In genomic region chr9:61947402-61948346, GRCm38 (mm10) we compare ENCODE assay signal across 7 mouse cellular contexts. TPM values are rescaled to one million over a fixed set of nuclear protein-coding genes. Genes with fewer than 3 reads are reported as not detected.
DNase-seq lines count a peak whose midpoint lies in the region; TF ChIP-seq lines count a peak whose summit lies in the region.

No protein-coding gene starts in this region.

- H3K4me3 ChIP-seq in cortical plate, adult 2 months (ENCODE audit: insufficient read depth, low read length) = peak overlapping the region; percentile 47

- TF ChIP-seq CTCF in cortical plate, adult 2 months (IDR thresholded peaks at IDR 0.05; ENCODE audit: extremely low read depth, insufficient read depth, low read length) = peak; percentile 96

- H3K4me1 ChIP-seq in cortical plate, adult 2 months (ENCODE audit: control insufficient read depth, insufficient read depth, low read length) = no peaks in the 10 kb centered on the region

- DNase-seq in adrenal gland, adult 2 months = peak; percentile 73
- DNase-seq in gastrocnemius, postnatal 10 days = peak; percentile 75
- peak; percentile 94 for DNase-seq in induced T-regulatory cell, adult 2 months (ENCODE audit: low read depth)
- DNase-seq in left cerebral cortex, postnatal 25 days (ENCODE audit: low spot score in 2 of 2) = peak; percentile 71 to 73
- peak; percentile 94 for DNase-seq in mesoderm, embryonic 11.5 days (ENCODE audit: low read depth, low spot score)
- DNase-seq in skeletal muscle tissue, adult 2 months (ENCODE audit: low read depth, low spot score) = peak; percentile 68

- no peak overlapping the region; the same call in 1 of the 2 replicates for H3K27ac ChIP-seq in cortical plate, adult 2 months (ENCODE audit: insufficient read depth, low read length)

- TF ChIP-seq POLR2A in cortical plate, adult 2 months (IDR thresholded peaks at IDR 0.05; ENCODE audit: extremely low read depth, insufficient read depth, low read length) = no peak

- intact Hi-C loops in left cerebral cortex, postnatal 25 days (cut with DNase I) = loop anchor here (2.0 to 5.0 kb wide), 3 partner anchors 95 to 297 kb away; partner anchors contain the start of gene Glce

RNA-seq across cellular contexts. Expression of gene Kif23, which starts 1.1 kb away (rescaled TPM):
- 1 to 10 TPM; 1.7 to 6.1 TPM for total RNA-seq in adrenal gland, adult 2 months (2021)
- 0.31 and 0.37 TPM in 2 replicates for polyA plus RNA-seq in adrenal gland, adult 2 months (2012; rRNA removed)
- 2.0 and 2.2 TPM in 2 replicates for polyA plus RNA-seq in cortical plate, adult 2 months (2012; rRNA removed)
- total RNA-seq in gastrocnemius, postnatal 10 days (2021) = 10 to 100 TPM; 16.9 to 25.0 TPM
- 1 to 10 TPM; 2.3 to 2.9 TPM for total RNA-seq in left cerebral cortex, postnatal 25 days (2021)

RNA-seq across cellular contexts. Expression of gene Rplp1, which starts 33.3 kb away (rescaled TPM):
- total RNA-seq in adrenal gland, adult 2 months (2021) = 1,000 to 10,000 TPM; 2,277 to 2,466 TPM
- polyA plus RNA-seq in adrenal gland, adult 2 months (2012; rRNA removed) = 10,700 and 12,163 TPM in 2 replicates
- polyA plus RNA-seq in cortical plate, adult 2 months (2012; rRNA removed) = 3,951 and 3,959 TPM in 2 replicates
- total RNA-seq in gastrocnemius, postnatal 10 days (2021) = 1,000 to 10,000 TPM; 1,829 to 1,854 TPM
- total RNA-seq in left cerebral cortex, postnatal 25 days (2021) = 1,000 to 10,000 TPM; 1,342 to 1,349 TPM
